Mouse (Mus musculus) ovary, postnatal 10 days (tissue): ENCODE results near the gene Meaf6.

Experiments used
- DNase-seq: peaks from one replicate; pipeline ENCODE4 v3.0.0; 2022; ENCODE audit warnings: low spot score

Meaf6 gene

DNA sequence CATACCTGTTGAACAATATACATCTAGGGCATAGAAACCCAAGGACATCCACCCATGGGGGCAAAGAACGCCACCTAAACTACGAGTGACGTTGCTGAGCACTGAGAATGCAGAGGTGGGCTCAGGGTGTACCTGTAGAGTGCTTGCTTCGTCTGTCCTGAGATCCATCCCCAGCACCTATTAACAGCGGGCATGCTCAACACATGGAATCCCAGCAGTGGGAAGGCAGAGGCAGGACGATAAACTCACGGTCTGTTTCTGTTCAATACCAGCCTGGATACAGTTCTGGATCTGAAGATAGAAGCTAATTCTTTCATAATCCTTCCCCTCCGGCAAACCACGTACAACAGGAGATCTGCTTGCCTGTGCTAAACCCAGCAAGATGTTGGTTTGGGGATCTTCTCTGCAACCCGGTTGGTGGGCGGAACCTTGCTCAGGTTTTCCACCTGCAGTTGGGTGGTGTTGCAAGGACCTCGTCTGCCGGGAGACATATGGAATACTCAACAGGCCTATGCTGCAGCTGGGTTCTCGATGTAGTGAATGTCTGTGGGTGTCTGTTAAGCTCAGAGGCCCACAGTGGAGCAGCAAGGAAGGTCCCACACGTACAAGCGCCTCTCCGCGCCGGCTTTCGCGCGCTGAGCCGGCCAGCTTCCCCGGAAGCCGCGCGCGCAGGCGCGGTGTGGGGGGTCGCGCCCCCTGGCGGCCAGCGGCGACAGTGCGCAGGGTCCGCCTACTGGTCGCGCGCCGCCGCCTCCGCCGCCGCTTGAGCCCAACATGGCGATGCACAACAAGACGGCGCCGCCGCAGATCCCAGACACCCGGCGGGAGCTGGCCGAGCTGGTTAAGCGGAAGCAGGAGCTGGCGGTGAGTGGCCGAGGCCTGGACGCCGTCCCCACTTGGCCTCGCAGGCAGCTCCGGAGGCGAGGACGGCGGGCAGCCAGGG, at the start of gene Meaf6:
Gene Meaf6, plus strand, starts transcription at position 732 of the 943 bp plus-strand sequence.
- peak; percentile 87 for DNase-seq

DNA sequence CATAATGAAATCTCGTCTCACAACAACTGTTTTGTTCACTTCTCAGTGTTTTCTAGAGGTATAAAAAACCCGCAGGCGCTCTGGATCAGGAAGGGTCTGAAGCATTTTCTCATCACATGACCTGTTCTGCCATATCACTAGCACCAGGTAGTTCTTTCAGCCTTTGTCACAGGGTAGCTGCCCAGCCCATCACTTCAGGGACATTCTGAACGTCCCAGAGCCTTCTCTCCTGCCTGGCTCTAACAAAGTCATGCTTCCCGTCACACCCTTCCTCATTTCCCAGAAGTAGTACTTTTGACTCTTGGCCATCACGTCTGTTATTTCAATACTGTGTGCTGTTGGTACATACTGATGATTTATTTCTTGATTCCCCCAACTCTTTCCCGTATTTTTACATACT, 40.5 kb upstream of the Meaf6 start:
- no peak for DNase-seq

DNA sequence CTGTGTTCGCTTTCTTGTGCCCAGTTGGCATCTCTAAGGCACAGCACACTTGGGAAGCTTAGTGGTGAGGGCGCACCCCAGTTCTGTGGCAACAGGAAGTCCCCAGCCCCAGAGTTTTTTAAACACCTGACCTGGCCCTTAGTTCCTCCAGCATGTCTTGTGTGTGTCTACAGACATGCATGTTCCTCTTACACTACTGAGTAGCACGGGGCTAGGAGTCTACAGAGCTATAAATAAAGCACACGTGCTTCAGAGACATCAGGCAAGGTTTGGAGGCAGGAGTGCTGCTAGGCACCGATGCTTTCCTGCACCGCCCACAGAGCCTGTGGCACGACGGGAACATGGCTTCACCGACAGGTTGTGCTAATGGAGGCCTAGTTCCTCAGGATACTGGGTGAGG, 29.5 kb upstream of the Meaf6 start:
- DNase-seq: no peak

- no peak for DNase-seq
Measured at GRCm38 (mm10) chr4:125056476-125056875, 28.5 kb upstream of the Meaf6 start.

DNA sequence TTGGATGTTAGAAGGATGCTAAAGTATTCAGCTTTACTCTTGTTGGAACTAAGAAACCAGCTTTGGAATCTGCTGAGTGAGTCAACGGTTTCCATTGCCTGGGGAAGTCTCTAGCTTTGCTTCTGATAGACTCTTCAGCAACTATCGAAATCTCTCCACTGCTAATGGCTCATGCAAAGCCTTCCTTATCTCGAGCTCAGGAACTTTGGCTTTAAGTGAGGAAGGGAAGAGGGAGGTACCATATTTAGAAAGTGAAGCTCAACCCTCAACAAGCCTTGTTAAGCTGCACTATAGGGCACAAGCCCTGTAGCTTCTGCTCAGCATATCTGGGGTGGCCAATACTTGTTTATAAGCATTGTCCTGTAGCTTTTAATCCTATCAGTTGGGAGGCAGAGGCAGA, 27.7 kb upstream of the Meaf6 start:
- no peak for DNase-seq

DNA sequence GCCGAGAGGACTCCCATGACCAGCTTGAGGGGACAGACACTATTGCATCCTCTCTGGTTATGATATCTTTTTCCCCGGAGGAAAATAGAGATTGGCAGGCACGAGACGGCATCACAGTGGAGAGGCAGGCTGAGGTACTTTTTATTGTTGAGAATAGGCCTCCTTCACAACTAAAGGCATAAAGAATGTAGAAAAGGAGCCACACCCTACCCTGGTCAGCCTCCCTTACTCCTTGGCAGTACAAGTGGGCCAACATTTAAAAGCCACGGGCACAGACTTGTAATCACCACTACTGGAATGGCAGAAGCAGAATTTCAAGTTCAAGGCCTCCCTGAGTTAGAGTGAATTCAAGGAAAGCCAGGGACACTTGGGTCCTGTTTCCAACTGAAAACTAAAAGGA, 26.9 kb upstream of the Meaf6 start:
- no peak for DNase-seq

DNA sequence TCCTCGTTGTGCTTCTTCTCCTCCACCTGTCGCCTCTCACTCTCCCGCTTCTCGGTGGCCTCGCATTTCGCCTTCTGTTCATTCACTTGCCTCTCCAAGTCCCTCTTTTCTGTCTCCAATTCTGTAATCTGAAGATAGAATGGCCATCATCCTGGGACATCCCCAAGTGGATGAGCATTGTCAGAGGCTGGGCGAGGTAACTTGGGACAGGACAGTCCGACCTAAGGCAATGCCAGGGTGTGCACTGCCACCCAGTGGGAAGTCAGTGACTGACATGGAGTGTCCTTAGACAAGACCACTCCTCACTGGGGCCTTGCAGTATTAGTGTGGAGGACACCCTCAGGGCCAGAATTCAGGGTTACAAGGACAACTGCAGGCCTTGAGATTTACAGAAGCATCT, 25.9 kb upstream of the Meaf6 start:
- DNase-seq: peak; percentile 33

- DNase-seq: no peak
Measured at GRCm38 (mm10) chr4:125063829-125064228, 21.1 kb upstream of the Meaf6 start.

- DNase-seq: no peak
Measured at GRCm38 (mm10) chr4:125065517-125066307, 19.2 kb upstream of the Meaf6 start, which contains the start of gene Dnali1. Dnali1 (minus strand) TSS chr4:125065703.

DNA sequence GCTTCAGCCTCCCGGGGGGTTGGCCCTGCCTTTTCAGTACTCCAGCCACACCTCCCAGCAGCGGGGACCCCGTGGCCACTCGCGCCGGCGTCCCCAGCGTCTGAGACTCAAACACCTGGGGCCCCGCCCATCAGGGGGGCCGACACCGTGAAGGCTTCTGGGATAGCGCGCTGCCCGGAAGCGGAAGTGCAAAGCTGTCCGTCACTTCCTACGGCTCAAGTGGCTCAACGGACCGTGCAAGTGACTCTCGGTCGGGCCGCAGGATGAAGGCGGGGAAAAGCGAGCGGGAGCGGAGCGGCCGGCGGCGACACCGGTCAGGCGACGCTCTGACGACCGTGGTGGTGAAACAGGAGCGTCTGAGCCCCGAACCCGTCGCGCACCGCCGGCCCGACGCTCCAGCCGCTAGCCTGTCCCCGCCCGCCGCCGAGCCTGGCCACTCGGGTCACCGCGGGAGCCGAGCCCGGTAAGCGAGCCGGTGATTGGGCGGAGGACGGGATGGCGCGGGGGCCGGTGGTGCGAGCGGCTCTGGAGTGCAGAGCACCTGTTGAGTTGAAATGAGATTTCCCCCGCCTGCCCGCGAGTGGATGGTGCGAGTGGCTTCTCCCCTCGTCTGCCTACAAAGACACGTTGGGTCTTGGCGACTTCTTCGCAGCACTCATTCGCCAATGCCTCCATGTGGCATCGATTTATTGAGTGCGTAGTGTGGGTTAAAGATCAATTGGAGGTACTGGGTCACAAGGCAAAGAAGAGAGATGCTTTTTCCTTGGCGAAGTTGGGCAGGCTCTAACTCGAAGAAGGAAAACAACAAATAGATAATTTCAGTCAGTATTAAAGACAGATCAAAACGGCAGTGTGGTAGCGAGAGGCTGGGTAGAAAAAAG, 18.2 kb upstream of the Meaf6 start, which contains the start of gene Snip1:
Gene Snip1, plus strand, starts transcription at position 183 of the 881 bp plus-strand sequence.
- peak; percentile 83 for DNase-seq

DNA sequence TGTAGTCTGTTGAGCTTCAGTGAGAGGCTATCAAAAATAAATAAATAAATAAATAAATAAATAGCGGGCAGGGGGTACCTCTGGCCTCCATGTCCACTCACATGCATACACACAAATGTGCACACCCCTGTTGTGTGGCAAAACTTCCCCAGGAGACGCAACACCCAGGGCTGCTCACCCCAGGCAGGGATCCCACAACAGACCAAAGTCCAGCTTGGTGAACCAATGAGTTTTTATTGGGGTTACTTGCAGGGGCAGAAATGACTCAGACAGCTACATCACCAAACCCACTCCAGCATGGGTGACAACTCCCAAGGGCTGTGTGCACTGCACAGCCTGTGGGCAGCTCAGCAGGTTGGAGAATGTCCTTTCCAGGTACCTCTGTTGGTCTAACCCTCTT, 7.2 kb upstream of the Meaf6 start:
- DNase-seq: no peak

GRCm38 (mm10) chr4:125078698-125079097, 6.2 kb upstream of the Meaf6 start:
- DNase-seq: no peak

- DNase-seq: no peak
Measured at GRCm38 (mm10) chr4:125085346-125085841, 460 bp downstream of the Meaf6 start.

- DNase-seq: no peak
Measured at GRCm38 (mm10) chr4:125093031-125093430, 8.1 kb downstream of the Meaf6 start.

- DNase-seq: no peak
Measured at GRCm38 (mm10) chr4:125096066-125096465, 11.1 kb downstream of the Meaf6 start.

DNA sequence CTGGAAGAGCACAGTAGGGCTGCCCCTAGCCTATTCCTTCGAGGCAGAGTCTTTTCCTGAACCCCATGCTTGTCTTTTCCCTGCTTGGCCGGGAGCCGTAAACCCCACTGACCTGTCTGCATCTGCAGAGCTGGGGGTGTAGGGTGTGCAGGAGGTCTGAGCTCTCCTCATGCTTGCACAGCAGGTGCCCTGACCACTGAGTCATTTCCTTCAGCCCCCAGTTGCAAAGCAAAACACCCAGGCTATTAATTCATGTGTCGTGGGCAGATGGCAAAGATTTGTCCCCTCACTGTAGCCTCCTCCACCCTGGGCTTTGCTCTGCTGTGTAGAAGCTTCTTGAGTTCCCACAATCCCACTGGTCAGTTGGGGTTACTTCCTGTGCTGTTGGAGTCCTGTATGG, 12.5 kb downstream of the Meaf6 start:
- no peak for DNase-seq

- peak; percentile 62 for DNase-seq
Measured at GRCm38 (mm10) chr4:125099458-125099857, 14.5 kb downstream of the Meaf6 start.

GRCm38 (mm10) chr4:125101334-125101733, 16.4 kb downstream of the Meaf6 start:
- no peak for DNase-seq

GRCm38 (mm10) chr4:125105354-125105753, 20.4 kb downstream of the Meaf6 start:
- DNase-seq: no peak

DNA sequence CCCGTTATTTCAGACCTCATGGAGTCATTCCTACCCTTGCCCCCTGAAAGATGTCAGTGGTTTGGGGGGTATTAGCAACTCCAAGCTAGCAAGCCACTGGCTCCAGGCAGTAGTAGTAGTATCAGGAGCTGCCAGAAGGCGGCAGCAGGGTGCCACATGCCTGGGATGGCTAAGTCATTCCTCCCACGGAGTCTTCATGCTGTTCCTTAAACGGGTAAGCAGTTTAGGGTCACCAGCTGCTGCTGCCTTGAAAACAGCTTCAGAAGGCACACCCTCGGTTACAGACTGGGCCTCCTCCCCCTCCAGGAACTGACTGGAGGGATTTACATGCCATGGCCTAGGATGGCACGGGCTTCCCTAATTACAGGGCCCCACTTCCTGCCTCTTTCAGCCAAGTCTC, 29.7 kb downstream of the Meaf6 start:
- peak; percentile 80 for DNase-seq

DNA sequence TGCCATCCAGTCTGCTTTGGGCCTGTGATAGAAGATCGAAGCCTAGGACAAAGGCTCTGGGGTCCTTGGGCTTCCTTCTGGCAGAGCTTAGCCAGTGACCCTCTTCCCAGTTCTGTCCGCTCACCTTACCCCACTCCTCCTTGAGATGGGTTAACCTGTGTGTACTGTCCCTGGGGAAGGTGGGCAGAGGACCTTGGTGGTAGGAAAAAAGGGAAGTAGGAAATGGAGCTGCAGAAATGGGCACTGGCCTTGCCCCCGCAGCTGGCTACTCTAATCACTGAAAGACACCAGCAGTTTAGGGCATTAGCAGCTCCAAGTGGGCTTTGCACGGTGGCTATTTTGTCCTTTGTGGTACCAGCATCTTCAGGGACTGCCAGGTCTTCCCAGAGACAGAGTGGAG, 30.1 kb downstream of the Meaf6 start:
- no peak for DNase-seq

DNA sequence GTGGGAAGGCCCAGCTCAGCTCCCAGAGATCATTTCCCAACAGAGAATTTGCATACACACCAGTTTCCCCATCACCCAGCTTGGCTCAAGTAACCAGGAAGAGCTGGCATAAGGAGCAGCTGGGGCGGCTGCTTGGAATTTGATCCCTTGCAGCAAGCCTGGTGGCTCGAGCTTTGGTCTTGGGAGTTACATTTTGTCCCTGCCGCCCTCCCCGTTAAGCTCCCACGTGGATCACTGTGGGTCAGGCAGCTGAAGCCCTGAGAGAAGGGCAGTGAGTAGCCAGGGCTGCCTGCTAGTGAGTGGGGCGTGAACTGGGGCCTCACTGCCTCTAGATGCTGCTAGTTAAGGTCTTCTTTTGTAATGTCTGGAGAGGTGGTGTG, 30.8 kb downstream of the Meaf6 start:
- no peak for DNase-seq
